Mouse (Mus musculus): Measurements from ENCODE around the gene Hoxd12. TPM values are rescaled to one million over a fixed set of nuclear protein-coding genes. Genes with fewer than 3 reads are reported as not detected.

Gene Hoxd12
- total RNA-seq, 1 experiment from 2014 or later = not detected

- no peak for ATAC-seq (replicated peaks in 1 of 2; ENCODE audit: insufficient read depth in 1 of 2, low FRiP score in 2 of 2, low TSS enrichment in 1 of 2, low read depth in 1 of 2, poor library complexity in 2 of 2, severe bottlenecking in 2 of 2)
These were observed 14.2 kb downstream of the Hoxd12 start for GRCm38 (mm10) chr2:74688795-74689573.

- no peak for ATAC-seq (replicated peaks in 1 of 2; ENCODE audit: insufficient read depth in 1 of 2, low FRiP score in 2 of 2, low TSS enrichment in 1 of 2, low read depth in 1 of 2, poor library complexity in 2 of 2, severe bottlenecking in 2 of 2)
These were observed 14.9 kb downstream of the Hoxd12 start for GRCm38 (mm10) chr2:74689574-74690337.

- no peak for ATAC-seq (replicated peaks in 1 of 2; ENCODE audit: insufficient read depth in 1 of 2, low FRiP score in 2 of 2, low TSS enrichment in 1 of 2, low read depth in 1 of 2, poor library complexity in 2 of 2, severe bottlenecking in 2 of 2)
These were observed 15.5 kb downstream of the Hoxd12 start for GRCm38 (mm10) chr2:74690338-74690716.

GRCm38 (mm10) chr2:74691022-74691951, 16.5 kb downstream of the Hoxd12 start, which contains the start of gene Hoxd10:
Gene Hoxd10 (plus strand): TSS chr2:74691924.
- no peak for ATAC-seq (replicated peaks in 1 of 2; ENCODE audit: insufficient read depth in 1 of 2, low FRiP score in 2 of 2, low TSS enrichment in 1 of 2, low read depth in 1 of 2, poor library complexity in 2 of 2, severe bottlenecking in 2 of 2)

GRCm38 (mm10) chr2:74691995-74692807, 17.4 kb downstream of the Hoxd12 start:
- no peak for ATAC-seq (replicated peaks in 1 of 2; ENCODE audit: insufficient read depth in 1 of 2, low FRiP score in 2 of 2, low TSS enrichment in 1 of 2, low read depth in 1 of 2, poor library complexity in 2 of 2, severe bottlenecking in 2 of 2)

GRCm38 (mm10) chr2:74692808-74693431, 18.1 kb downstream of the Hoxd12 start:
- ATAC-seq (replicated peaks in 1 of 2; ENCODE audit: insufficient read depth in 1 of 2, low FRiP score in 2 of 2, low TSS enrichment in 1 of 2, low read depth in 1 of 2, poor library complexity in 2 of 2, severe bottlenecking in 2 of 2) = no peak

- ATAC-seq (replicated peaks in 1 of 2; ENCODE audit: insufficient read depth in 1 of 2, low FRiP score in 2 of 2, low TSS enrichment in 1 of 2, low read depth in 1 of 2, poor library complexity in 2 of 2, severe bottlenecking in 2 of 2) = no peak
These were observed 18.6 kb downstream of the Hoxd12 start for GRCm38 (mm10) chr2:74693432-74693827.

GRCm38 (mm10) chr2:74694066-74694465, 19.3 kb downstream of the Hoxd12 start:
- ATAC-seq (replicated peaks in 1 of 2; ENCODE audit: insufficient read depth in 1 of 2, low FRiP score in 2 of 2, low TSS enrichment in 1 of 2, low read depth in 1 of 2, poor library complexity in 2 of 2, severe bottlenecking in 2 of 2) = no peak

GRCm38 (mm10) chr2:74695383-74695782, 20.6 kb downstream of the Hoxd12 start:
- ATAC-seq (replicated peaks in 1 of 2; ENCODE audit: insufficient read depth in 1 of 2, low FRiP score in 2 of 2, low TSS enrichment in 1 of 2, low read depth in 1 of 2, poor library complexity in 2 of 2, severe bottlenecking in 2 of 2) = no peak

- no peak for ATAC-seq (replicated peaks in 1 of 2; ENCODE audit: insufficient read depth in 1 of 2, low FRiP score in 2 of 2, low TSS enrichment in 1 of 2, low read depth in 1 of 2, poor library complexity in 2 of 2, severe bottlenecking in 2 of 2)
These were observed 21.1 kb downstream of the Hoxd12 start for GRCm38 (mm10) chr2:74695813-74696430.

GRCm38 (mm10) chr2:74696442-74697335, 21.9 kb downstream of the Hoxd12 start:
- no peak for ATAC-seq (replicated peaks in 1 of 2; ENCODE audit: insufficient read depth in 1 of 2, low FRiP score in 2 of 2, low TSS enrichment in 1 of 2, low read depth in 1 of 2, poor library complexity in 2 of 2, severe bottlenecking in 2 of 2)

GRCm38 (mm10) chr2:74697567-74698121, 22.8 kb downstream of the Hoxd12 start, which contains the start of gene Hoxd9:
Gene Hoxd9 (plus strand): TSS chr2:74697727.
- no peak for ATAC-seq (replicated peaks in 1 of 2; ENCODE audit: insufficient read depth in 1 of 2, low FRiP score in 2 of 2, low TSS enrichment in 1 of 2, low read depth in 1 of 2, poor library complexity in 2 of 2, severe bottlenecking in 2 of 2)

GRCm38 (mm10) chr2:74698201-74699052, 23.6 kb downstream of the Hoxd12 start:
- ATAC-seq (replicated peaks in 1 of 2; ENCODE audit: insufficient read depth in 1 of 2, low FRiP score in 2 of 2, low TSS enrichment in 1 of 2, low read depth in 1 of 2, poor library complexity in 2 of 2, severe bottlenecking in 2 of 2) = no peak

GRCm38 (mm10) chr2:74699053-74699430, 24.2 kb downstream of the Hoxd12 start:
- ATAC-seq (replicated peaks in 1 of 2; ENCODE audit: insufficient read depth in 1 of 2, low FRiP score in 2 of 2, low TSS enrichment in 1 of 2, low read depth in 1 of 2, poor library complexity in 2 of 2, severe bottlenecking in 2 of 2) = no peak
